Mouse (Mus musculus) heart, embryonic 14.5 days (tissue): ENCODE results near the gene Slc38a1. TPM values are rescaled to one million over a fixed set of nuclear protein-coding genes. Genes with fewer than 3 reads are reported as not detected.
"Not testable (repeated sequence)": the region's sequence is repeated elsewhere in the genome, so short reads cannot be mapped to it uniquely, and the experiment has no call there.

ENCODE experiments used
- ATAC-seq: fragments of 200-750 bp; cut with Nextera tagmentation; 2 replicates; pipeline ENCODE4 v1.8.0; 2017; ENCODE audit warnings: low read depth, moderate TSS enrichment; ENCODE audit not compliant: insufficient number of reproducible peaks, insufficient read depth, low FRiP score
- H3K27ac ChIP-seq, 2 experiments: fragments of 200-500 bp in 1 of 2; fragments of 300-500 bp in 1 of 2; sonication (generic) in 1 of 2; replicated peaks in 1 of 2; 2 replicates each; pipeline ENCODE4 v1.5.1; 2012 to 2014; ENCODE audit warnings: low read depth in 2 of 2, low read length in 2 of 2, control low read depth in 1 of 2, mild to moderate bottlenecking in 1 of 2, mixed read lengths in 1 of 2; ENCODE audit not compliant: control insufficient read depth in 1 of 2, insufficient read depth in 1 of 2
- H3K27me3 ChIP-seq: fragments of 300-500 bp; sonication (generic); 2 replicates; pipeline ENCODE4 v1.6.1; 2014; ENCODE audit warnings: mild to moderate bottlenecking, low read length, control low read depth; ENCODE audit not compliant: control insufficient read depth, insufficient read depth
- H3K36me3 ChIP-seq: fragments of 300-500 bp; sonication (generic); 2 replicates; pipeline ENCODE4 v1.6.1; 2014; ENCODE audit warnings: mild to moderate bottlenecking, control low read depth, low read length, mixed read lengths; ENCODE audit not compliant: control insufficient read depth, insufficient read depth
- H3K4me1 ChIP-seq, 2 experiments: fragments of 200-500 bp in 1 of 2; fragments of 300-500 bp in 1 of 2; sonication (generic) in 1 of 2; 2 replicates each; pipeline ENCODE4 v1.6.1; 2012 to 2014; ENCODE audit warnings: low read length in 2 of 2, control low read depth in 1 of 2, mixed read lengths in 1 of 2; ENCODE audit not compliant: control insufficient read depth in 2 of 2, insufficient read depth in 2 of 2
- H3K4me2 ChIP-seq: fragments of 300-500 bp; sonication (generic); 2 replicates; pipeline ENCODE4 v1.6.1; 2014; ENCODE audit warnings: mild to moderate bottlenecking, low read length
- H3K4me3 ChIP-seq, 2 experiments: fragments of 200-500 bp in 1 of 2; fragments of 300-500 bp in 1 of 2; sonication (generic) in 1 of 2; 2 replicates each; pipeline ENCODE4 v1.5.1; 2012 to 2014; ENCODE audit warnings: low read length in 2 of 2, mild to moderate bottlenecking in 2 of 2, control low read depth in 1 of 2, low read depth in 1 of 2, moderate library complexity in 1 of 2; ENCODE audit not compliant: control insufficient read depth in 1 of 2, insufficient read depth in 1 of 2
- H3K9ac ChIP-seq: fragments of 300-500 bp; sonication (generic); 2 replicates; pipeline ENCODE4 v1.6.1; 2014; ENCODE audit warnings: mild to moderate bottlenecking, low read length
- H3K9me3 ChIP-seq: fragments of 300-500 bp; sonication (generic); 2 replicates; pipeline ENCODE4 v1.6.1; 2016; ENCODE audit warnings: low read length, control low read depth; ENCODE audit not compliant: control insufficient read depth
- WGBS: fragments of 180-500 bp; shearing (Covaris S2); extraction: QIAGEN DNeasy Blood & Tissue Kit; methylation state at CpG from one replicate; pipeline ENCODE4 v1.1.7; 2014; 5-methylcytosine and 5-hydroxymethylcytosine counted together
- polyA plus RNA-seq: library from polyadenylated mRNA; unstranded; fragments of >200 nt; fragmentation: Nextera tagmentation; extraction: Ambion mirVana; gene quantifications from 2 replicates; pipeline ENCODE4 v1.2.1, GENCODE M21; 2014

Gene Slc38a1
- polyA plus RNA-seq, 1 experiment from 2014 or later = 72.8 TPM

- H3K9ac ChIP-seq = no peak overlapping the region
- peaks cover 22 to 45% of the 10 kb centered on the region in 2 experiments for H3K4me1 ChIP-seq
- ATAC-seq = no peak
- H3K27me3 ChIP-seq = no peaks in the 10 kb centered on the region
- 0 out of 2 replicates have a peak, but pooled peaks cover 2% of the 10 kb centered on the region for H3K9me3 ChIP-seq
- peaks cover 18% of the 10 kb centered on the region for H3K36me3 ChIP-seq
- H3K4me2 ChIP-seq = no peak overlapping the region
- H3K27ac ChIP-seq = no peak overlapping the region
- no peak overlapping the region for H3K4me3 ChIP-seq
- 79% methylated on average over 7 of the region's 7 CpGs for WGBS
Observed at GRCm38 (mm10) chr15:96628256-96628655, 14.5 kb downstream of the Slc38a1 start.

DNA sequence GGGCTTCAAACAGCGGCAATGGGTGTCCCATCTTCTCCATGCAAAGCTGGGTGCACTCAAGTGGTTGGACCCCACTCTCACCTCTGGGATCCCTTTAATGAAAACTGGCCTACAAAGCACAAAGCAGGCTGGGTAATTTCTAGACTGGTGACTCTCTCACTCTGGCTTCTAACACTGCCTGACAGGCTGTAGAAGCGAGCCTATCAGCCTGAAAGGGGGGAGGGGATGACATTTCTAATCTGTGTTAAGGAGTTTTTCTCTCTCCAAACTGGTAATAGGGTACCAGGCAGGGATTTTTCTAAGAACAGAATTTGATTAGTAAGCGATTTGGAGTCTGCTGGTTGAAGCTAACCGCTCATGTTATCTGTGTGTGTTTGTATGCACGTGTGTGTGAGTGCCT is 15.8 kb downstream of the Slc38a1 start:
- Histone ChIP-seq H3K27me3 (no peaks in the 10 kb centered on the region), H3K4me2 (peak overlapping the region; percentile 43), H3K4me1 (peaks cover 19 to 39% of the 10 kb centered on the region in 2 experiments), H3K27ac (peak overlapping the region; percentile 42 to 62), H3K9me3 (peaks cover 6% of the 10 kb centered on the region), H3K36me3 (peaks cover 32% of the 10 kb centered on the region), H3K4me3 (no peak overlapping the region), H3K9ac (no peak overlapping the region)
- ATAC-seq = no peak
- 29% methylated on average over 5 of the region's 5 CpGs for WGBS

GRCm38 (mm10) chr15:96625012-96625411 is 17.7 kb downstream of the Slc38a1 start:
- not testable (repeated sequence) for ATAC-seq
- WGBS = 95% methylated on average over 9 of the region's 9 CpGs

GRCm38 (mm10) chr15:96622376-96622775 is 20.3 kb downstream of the Slc38a1 start:
- Histone ChIP-seq H3K4me3 (no peak overlapping the region), H3K36me3 (peaks cover 50% of the 10 kb centered on the region), H3K9me3 (peaks cover 6% of the 10 kb centered on the region), H3K9ac (no peak overlapping the region), H3K4me1 (peaks cover 14 to 28% of the 10 kb centered on the region in 2 experiments), H3K27ac (no peak overlapping the region), H3K4me2 (no peak overlapping the region), H3K27me3 (no peaks in the 10 kb centered on the region)
- ATAC-seq = no peak
- 96% methylated on average over 7 of the region's 7 CpGs for WGBS

More at GRCm38 (mm10) chr15:96625012-96625411, 17.7 kb downstream of the Slc38a1 start:
- H3K4me2 ChIP-seq, H3K27me3 ChIP-seq, H3K9me3 ChIP-seq, H3K4me3 ChIP-seq, H3K27ac ChIP-seq, H3K9ac ChIP-seq: not testable (repeated sequence)
- Histone ChIP-seq H3K36me3 (peaks cover 43% of the 10 kb centered on the region), H3K4me1 (peaks cover 13 to 25% of the 10 kb centered on the region in 2 experiments)

- Histone ChIP-seq H3K36me3 (peaks cover 53% of the 10 kb centered on the region), H3K4me1 (peaks cover 11 to 27% of the 10 kb centered on the region in 2 experiments), H3K4me3 (no peak overlapping the region), H3K4me2 (no peak overlapping the region), H3K27me3 (no peaks in the 10 kb centered on the region), H3K9ac (no peak overlapping the region), H3K9me3 (peaks cover 6% of the 10 kb centered on the region), H3K27ac (no peak overlapping the region)
- no peak for ATAC-seq
- 77% methylated on average over 6 of the region's 6 CpGs for WGBS
Observed at GRCm38 (mm10) chr15:96621686-96622085, 21.0 kb downstream of the Slc38a1 start.

DNA sequence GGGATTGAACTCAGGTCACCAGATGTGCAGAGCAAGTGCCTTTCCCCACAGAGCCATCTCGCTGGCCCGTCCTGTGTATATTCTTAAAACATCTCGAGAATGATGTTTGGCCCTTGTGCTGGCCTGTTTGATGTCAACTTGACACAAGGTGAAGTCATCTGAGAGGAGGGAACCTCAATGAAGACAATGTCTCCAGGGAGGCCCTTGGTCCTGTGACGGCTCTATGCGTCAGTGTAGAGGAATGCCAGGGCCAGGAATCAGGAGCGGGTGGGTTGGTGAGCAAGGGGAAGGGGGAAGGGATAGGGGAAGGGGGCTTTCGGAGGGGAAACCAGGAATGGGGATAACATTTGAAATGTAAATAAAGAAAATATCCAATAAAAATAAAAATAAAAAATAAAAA is 25.2 kb downstream of the Slc38a1 start:
- no peak overlapping the region for H3K4me2 ChIP-seq
- H3K9ac ChIP-seq = no peak overlapping the region
- H3K27ac ChIP-seq = peak overlapping the region; percentile 39 to 70; a peak in 3 of 4 replicates
- peaks cover 71% of the 10 kb centered on the region for H3K36me3 ChIP-seq
- peaks cover 18% of the 10 kb centered on the region for H3K9me3 ChIP-seq
- ATAC-seq = peak; percentile 65; the same call in 1 of the 2 replicates
- H3K4me3 ChIP-seq = no peak overlapping the region
- no peaks in the 10 kb centered on the region for H3K27me3 ChIP-seq
- H3K4me1 ChIP-seq = peaks cover 10 to 23% of the 10 kb centered on the region in 2 experiments
- 27% methylated on average over 7 of the region's 7 CpGs for WGBS

DNA sequence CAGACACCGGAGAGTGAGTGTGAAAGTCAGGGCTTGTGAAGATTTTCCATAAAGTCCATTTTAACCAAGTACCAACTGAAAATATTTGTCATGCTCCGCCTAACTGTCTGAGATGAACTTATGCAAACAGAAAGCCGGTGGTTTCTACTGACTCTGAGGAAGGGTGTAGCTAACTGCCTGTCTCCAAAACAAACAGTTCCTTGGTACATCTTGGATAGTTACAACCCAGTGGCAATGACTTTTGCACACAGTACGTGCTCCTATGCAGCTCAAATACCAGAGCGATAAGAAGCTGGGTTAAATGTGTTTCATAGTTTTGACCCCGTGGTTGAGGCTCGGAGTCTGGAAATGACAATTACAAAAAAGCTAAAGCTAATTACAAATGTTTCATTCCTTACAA is 34.0 kb downstream of the Slc38a1 start:
- peaks cover 76% of the 10 kb centered on the region for H3K36me3 ChIP-seq
- ATAC-seq = no peak

GRCm38 (mm10) chr15:96607422-96607821 is 35.3 kb downstream of the Slc38a1 start:
- Histone ChIP-seq H3K4me1 (peaks cover 2 to 23% of the 10 kb centered on the region in 2 experiments; a peak in 3 of 4 replicates), H3K9me3 (no peaks in the 10 kb centered on the region), H3K9ac (no peak overlapping the region), H3K27me3 (no peaks in the 10 kb centered on the region), H3K27ac (no peak overlapping the region), H3K36me3 (peaks cover 65% of the 10 kb centered on the region), H3K4me3 (no peak overlapping the region), H3K4me2 (no peak overlapping the region)
- ATAC-seq = no peak
- WGBS = 89% methylated on average over 5 of the region's 5 CpGs

More for the DNA sequence above, 34.0 kb downstream of the Slc38a1 start:
- H3K27me3 ChIP-seq = no peaks in the 10 kb centered on the region
- no peaks in the 10 kb centered on the region for H3K9me3 ChIP-seq
- H3K4me1 ChIP-seq = peaks cover 2 to 18% of the 10 kb centered on the region in 2 experiments; a peak in 3 of 4 replicates
- H3K27ac ChIP-seq = no peak overlapping the region
- 68% methylated on average over 7 of the region's 7 CpGs for whole genome bisulfite sequencing
- H3K4me2 ChIP-seq = no peak overlapping the region
- H3K9ac ChIP-seq = no peak overlapping the region
- no peak overlapping the region for H3K4me3 ChIP-seq
